Mouse (Mus musculus): ENCODE measurements around the gene Oscar.
"Not testable (repeated sequence)": the region's sequence is repeated elsewhere in the genome, so short reads cannot be mapped to it uniquely, and the experiment has no call there.

Gene Oscar

DNA sequence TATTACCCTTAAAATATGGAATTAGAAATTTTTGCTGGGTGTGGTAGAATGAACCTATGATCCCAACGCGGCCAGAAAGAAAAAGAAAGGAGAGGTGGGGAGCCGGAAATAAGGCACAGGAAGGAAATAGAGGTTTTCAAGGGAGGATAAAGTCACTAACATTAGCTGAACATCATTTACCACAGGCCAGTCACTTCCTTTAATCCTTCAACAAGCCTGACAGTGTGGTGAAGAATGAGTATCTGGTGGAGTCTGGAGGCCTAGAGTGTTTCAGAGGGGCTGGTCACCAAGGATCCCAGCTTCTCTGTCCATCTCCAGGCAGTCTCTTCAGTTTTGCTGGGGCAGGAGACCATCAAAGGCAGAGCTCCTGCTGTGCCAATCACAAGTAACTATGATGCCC is 5.5 kb downstream of the Oscar start:
- no peak for DNase-seq (ENCODE audit: low read depth)

GRCm38 (mm10) chr7:3609082-3609481 is 6.9 kb downstream of the Oscar start:
- no peak for DNase-seq (ENCODE audit: low read depth)

DNA sequence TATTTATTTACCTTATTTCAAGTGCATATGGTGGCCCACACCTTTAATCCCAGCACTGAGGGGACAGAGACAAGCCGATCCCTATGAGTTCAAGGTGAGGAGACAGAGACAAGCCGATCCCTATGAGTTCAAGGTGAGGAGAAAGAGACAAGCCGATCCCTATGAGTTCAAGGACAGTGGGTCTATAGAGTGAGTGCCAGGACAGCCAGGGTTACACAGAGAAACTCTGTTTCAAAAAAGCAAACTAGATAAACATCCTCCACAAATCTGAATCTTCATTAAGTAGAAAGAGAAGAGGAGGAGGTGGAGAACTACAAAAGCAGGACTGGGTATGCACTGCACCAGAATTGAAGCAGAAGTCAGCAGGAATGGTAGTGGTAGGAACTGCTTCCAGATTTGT is 7.3 kb downstream of the Oscar start:
- DNase-seq (ENCODE audit: low read depth), result no peak

DNA sequence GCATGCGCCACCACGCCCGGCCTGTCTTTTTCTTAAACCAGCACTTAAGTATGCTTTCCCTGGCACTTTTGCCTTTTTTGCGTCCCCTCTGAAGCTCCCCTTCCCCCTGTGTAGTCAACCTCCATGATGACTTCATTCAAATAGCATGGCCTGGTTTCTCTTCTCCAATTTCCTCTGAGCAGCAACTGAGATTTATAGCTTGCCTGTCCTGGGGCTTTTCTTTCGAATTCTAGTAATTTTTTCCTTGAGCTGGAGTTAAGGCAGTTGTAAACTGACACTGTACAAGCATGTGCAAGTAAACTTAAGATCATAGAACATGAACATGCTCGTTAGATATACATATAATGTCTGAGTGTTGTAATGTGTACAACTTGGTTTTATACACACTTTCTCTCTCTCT is 8.6 kb downstream of the Oscar start:
- DNase-seq (ENCODE audit: low read depth), result no peak

DNA sequence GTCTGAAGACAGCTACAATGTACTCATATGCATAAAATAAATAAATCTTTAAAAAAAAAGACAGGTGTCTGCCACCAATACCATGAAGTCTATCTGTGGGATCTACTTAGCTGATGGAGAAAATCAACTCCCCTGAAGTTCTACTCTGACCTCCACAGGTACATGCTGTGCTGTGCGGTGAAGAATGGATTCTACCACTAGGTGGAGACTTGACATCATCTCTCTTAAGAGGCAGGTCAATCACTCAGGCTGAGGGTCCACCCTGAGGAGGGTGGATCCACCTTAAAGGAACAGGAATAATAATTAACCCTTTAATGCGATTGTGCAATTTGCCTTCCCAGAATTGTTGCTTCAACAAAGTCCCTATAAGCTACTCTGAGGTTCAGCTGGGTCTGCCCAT is 9.2 kb downstream of the Oscar start:
- DNase-seq (ENCODE audit: low read depth), result no peak

- peak; percentile 76 for DNase-seq (ENCODE audit: low read depth)
Observed at GRCm38 (mm10) chr7:3601119-3601518, 14.8 kb downstream of the Oscar start.

GRCm38 (mm10) chr7:3597755-3598154 is 18.2 kb downstream of the Oscar start:
- not testable (repeated sequence) for DNase-seq (ENCODE audit: low read depth)

- no peak for DNase-seq (ENCODE audit: low read depth)
Observed at GRCm38 (mm10) chr7:3595146-3595545, 20.8 kb downstream of the Oscar start.

- no peak for DNase-seq (ENCODE audit: low read depth)
Observed at GRCm38 (mm10) chr7:3594686-3595085, 21.3 kb downstream of the Oscar start.

- DNase-seq (ENCODE audit: low read depth), result no peak
Observed at GRCm38 (mm10) chr7:3593855-3594254, 22.1 kb downstream of the Oscar start.

DNA sequence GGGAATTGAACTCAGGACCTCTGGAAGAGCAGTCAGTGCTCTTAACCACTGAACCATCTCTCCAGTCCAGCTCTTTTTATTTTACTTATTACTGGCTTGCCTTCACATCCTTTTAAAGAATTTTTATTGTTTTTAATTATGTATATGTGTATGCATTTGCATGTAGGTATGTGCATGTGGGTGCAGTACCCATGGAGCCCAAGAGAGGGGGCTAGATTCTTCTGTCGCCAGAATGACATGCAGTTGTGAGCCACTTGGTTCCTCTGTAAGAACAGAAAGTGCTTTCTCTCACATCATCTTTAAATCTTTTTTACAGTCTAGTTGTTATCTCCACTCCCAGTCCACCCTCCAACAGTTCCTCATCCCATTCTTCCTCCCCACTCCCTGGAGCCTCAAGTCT is 24.4 kb downstream of the Oscar start:
- DNase-seq (ENCODE audit: low read depth), result no peak

- no peak for DNase-seq (ENCODE audit: low read depth)
Observed at GRCm38 (mm10) chr7:3590550-3590949, 25.4 kb downstream of the Oscar start.

- no peak for DNase-seq (ENCODE audit: low read depth)
Observed at GRCm38 (mm10) chr7:3587292-3587691, 28.7 kb downstream of the Oscar start.

GRCm38 (mm10) chr7:3586255-3586654 is 29.7 kb downstream of the Oscar start:
- no peak for DNase-seq (ENCODE audit: low read depth)

- DNase-seq (ENCODE audit: low read depth), result no peak
Observed at GRCm38 (mm10) chr7:3585763-3586162, 30.2 kb downstream of the Oscar start.

- no peak for DNase-seq (ENCODE audit: low read depth)
Observed at GRCm38 (mm10) chr7:3580029-3580428, 35.9 kb downstream of the Oscar start.

GRCm38 (mm10) chr7:3578952-3579546 is 36.9 kb downstream of the Oscar start:
- DNase-seq (ENCODE audit: low read depth), result no peak

GRCm38 (mm10) chr7:3578196-3578595 is 37.8 kb downstream of the Oscar start:
- DNase-seq (ENCODE audit: low read depth), result no peak

DNA sequence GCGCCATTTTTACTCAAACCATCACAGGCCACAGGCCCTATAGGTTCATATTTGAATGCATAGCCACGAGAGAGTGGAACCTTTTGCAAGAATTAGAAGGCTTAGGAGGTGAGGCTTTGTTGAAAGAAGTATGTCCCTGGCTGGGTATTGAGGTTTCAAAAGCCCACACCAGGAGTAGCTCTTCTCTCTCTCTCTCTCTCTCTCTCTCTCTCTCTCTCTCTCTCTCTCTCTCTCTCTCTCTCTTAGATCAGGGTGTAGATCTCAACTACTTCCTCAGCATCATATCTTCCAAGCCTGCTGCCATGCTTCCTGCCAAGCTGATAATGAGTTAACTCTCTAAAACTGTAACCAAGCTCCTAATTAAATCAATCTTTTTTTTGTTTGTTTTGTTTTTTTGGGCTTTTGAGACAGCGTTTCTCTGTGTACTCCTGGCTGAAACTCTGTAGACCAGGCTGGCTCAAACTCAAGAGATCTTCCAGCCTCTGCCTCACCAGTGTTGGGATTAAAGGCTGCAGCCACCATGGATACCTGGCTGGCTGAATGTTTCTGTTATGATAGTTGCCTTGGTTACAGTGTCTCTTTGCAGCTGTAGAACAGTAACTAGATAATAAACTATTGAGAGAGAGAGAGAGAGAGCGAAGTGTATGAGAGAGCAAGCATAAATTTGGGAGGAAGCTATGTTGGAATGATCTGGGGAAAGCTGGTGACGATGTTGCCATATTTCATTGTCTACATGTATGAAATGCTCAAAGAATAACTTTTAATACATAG is 39.4 kb downstream of the Oscar start:
- DNase-seq (ENCODE audit: low read depth), result no peak

GRCm38 (mm10) chr7:3574216-3574615 is 41.7 kb downstream of the Oscar start:
- no peak for DNase-seq (ENCODE audit: low read depth)

- no peak for DNase-seq (ENCODE audit: low read depth)
Observed at GRCm38 (mm10) chr7:3571847-3572246, 44.1 kb downstream of the Oscar start.

DNA sequence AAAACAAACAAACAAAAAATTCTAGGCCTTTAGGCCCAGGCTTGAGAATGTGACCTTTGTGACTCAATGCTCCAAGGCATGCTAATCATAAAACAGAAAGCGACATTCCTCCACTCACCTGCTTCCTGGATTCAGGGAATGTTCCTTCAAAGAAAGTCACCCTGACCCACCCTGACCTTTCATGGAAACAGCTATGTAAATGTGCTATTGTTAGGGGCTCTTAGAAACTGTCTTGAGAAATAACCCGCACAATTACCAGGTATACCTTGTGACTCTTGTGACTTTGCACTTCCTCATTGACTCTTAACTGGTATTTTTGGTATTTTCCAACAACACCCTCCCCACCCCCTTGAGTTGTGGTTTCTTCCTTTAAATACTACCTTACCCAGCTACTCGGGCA is 45.4 kb downstream of the Oscar start:
- DNase-seq (ENCODE audit: low read depth), result not testable (repeated sequence)

GRCm38 (mm10) chr7:3569725-3570124 is 46.2 kb downstream of the Oscar start:
- DNase-seq (ENCODE audit: low read depth), result no peak

DNA sequence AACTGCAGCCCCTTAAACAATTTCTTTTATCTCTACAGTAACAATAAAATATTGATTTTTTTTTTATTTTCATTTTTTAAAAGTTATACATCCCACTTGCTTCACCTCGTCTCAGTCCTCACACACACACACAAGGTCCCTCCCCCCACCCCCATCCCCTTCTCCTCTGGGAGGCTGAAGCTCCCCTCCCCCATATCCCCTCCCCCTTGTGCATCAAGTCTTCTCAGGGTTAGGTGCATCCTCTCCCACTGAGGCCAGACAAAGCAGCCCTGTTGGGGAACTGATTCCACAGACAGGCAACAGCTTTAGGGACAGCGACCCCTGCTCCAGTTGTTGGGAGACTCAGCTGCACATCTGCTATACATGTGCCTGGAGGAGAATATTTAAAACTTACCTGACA is 48.6 kb downstream of the Oscar start:
- DNase-seq (ENCODE audit: low read depth), result no peak

All from c-Kit-positive CD71-negative TER-119-negative erythroid progenitor cells, embryonic 14.5 days (primary cell).